Mouse (Mus musculus) 3T3-L1 (cell line): ENCODE measurements around the gene U2af2.

Source experiments
- DNase-seq: peaks from one replicate; pipeline ENCODE4 v3.0.0-alpha.2; 2015; ENCODE audit warnings: low read depth, low spot score

U2af2 gene

GRCm38 (mm10) chr7:5061774-5062359 is at the start of gene U2af2:
TSS of gene U2af2 (plus strand) at chr7:5062143.
- DNase-seq: peak; percentile 80

- no peak for DNase-seq
These were observed 49.0 kb upstream of the U2af2 start for GRCm38 (mm10) chr7:5012681-5013513.

- DNase-seq: peak; percentile 96
These were observed 47.5 kb upstream of the U2af2 start, which contains the start of the genes Zfp524 and Fiz1 for GRCm38 (mm10) chr7:5014251-5015117. TSS of gene Zfp524 (plus strand) at chr7:5014415. TSS of gene Fiz1 (minus strand) at chr7:5014697.

GRCm38 (mm10) chr7:5015118-5016001 is 46.6 kb upstream of the U2af2 start, which contains the start of gene Gm44973:
TSS of gene Gm44973 (plus strand) at chr7:5015496.
- peak; percentile 94 for DNase-seq

GRCm38 (mm10) chr7:5016057-5016456 is 45.9 kb upstream of the U2af2 start:
- DNase-seq: peak; percentile 13

GRCm38 (mm10) chr7:5016920-5017319 is 45.0 kb upstream of the U2af2 start:
- peak; percentile 6 for DNase-seq

- DNase-seq: no peak
These were observed 44.6 kb upstream of the U2af2 start for GRCm38 (mm10) chr7:5017352-5017751.

GRCm38 (mm10) chr7:5017931-5018330 is 44.0 kb upstream of the U2af2 start:
- no peak for DNase-seq

- peak; percentile 31 for DNase-seq
These were observed 42.4 kb upstream of the U2af2 start for GRCm38 (mm10) chr7:5019576-5019975.

- DNase-seq: peak; percentile 98
These were observed 41.8 kb upstream of the U2af2 start, which contains the start of the genes Zfp865 and Ccdc106 for GRCm38 (mm10) chr7:5020000-5020681. TSS of gene Zfp865 (plus strand) at chr7:5020376. TSS of gene Ccdc106 (plus strand) at chr7:5020553.

- peak; percentile 42 for DNase-seq
These were observed 41.3 kb upstream of the U2af2 start for GRCm38 (mm10) chr7:5020685-5021084.

- peak; percentile 14 for DNase-seq
These were observed 40.7 kb upstream of the U2af2 start for GRCm38 (mm10) chr7:5021197-5021596.

- DNase-seq: no peak
These were observed 32.4 kb upstream of the U2af2 start for GRCm38 (mm10) chr7:5029543-5029942.

GRCm38 (mm10) chr7:5029946-5030345 is 32.0 kb upstream of the U2af2 start:
- DNase-seq: no peak

GRCm38 (mm10) chr7:5030554-5031275 is 31.2 kb upstream of the U2af2 start:
- no peak for DNase-seq

GRCm38 (mm10) chr7:5031496-5031895 is 30.4 kb upstream of the U2af2 start:
- no peak for DNase-seq

GRCm38 (mm10) chr7:5033818-5034217 is 28.1 kb upstream of the U2af2 start, which contains the start of gene 4632433K11Rik:
TSS of gene 4632433K11Rik (plus strand) at chr7:5034118.
- no peak for DNase-seq

- DNase-seq: no peak
These were observed 26.3 kb upstream of the U2af2 start for GRCm38 (mm10) chr7:5035628-5036027.

- DNase-seq: no peak
These were observed 25.8 kb upstream of the U2af2 start for GRCm38 (mm10) chr7:5036136-5036535.
